Comparison of ENCODE assay signal across 9 mouse cellular contexts in genomic region chr8:125518301-125518700, GRCm38 (mm10). TPM values are rescaled to one million over a fixed set of nuclear protein-coding genes. Genes with fewer than 3 reads are reported as not detected.
DNase-seq lines count a peak whose midpoint lies in the region; ATAC-seq lines count a peak whose summit lies in the region.
"Had no signal": no experiment of that assay in that cellular context is flagged by ENCODE, and none has a peak within 500 bp of the region (broad histone marks: within the 10 kb centered on the region; RNA-seq: fewer than 3 reads in every experiment).

No protein-coding gene starts in this region.

- peaks cover 5% of the 10 kb centered on the region; the same call in 1 of the 2 replicates for H3K27me3 ChIP-seq in neural tube, embryonic 13.5 days
- no peaks in the 10 kb centered on the region for H3K27me3 ChIP-seq in heart, embryonic 10.5 days (ENCODE audit: insufficient read depth, poor library complexity, severe bottlenecking)
- H3K27me3 ChIP-seq in stomach, embryonic 15.5 days (replicated peaks): no peaks in the 10 kb centered on the region
- H3K27me3 ChIP-seq in midbrain, embryonic 11.5 days (ENCODE audit: control insufficient read depth, insufficient read depth, low read length): no peaks in the 10 kb centered on the region
- H3K27me3 ChIP-seq: limb, embryonic 13.5 days had no signal

- no peak overlapping the region for H3K9ac ChIP-seq in neural tube, embryonic 13.5 days
- no peak overlapping the region for H3K9ac ChIP-seq in stomach, embryonic 15.5 days
- H3K9ac ChIP-seq in midbrain, embryonic 11.5 days (ENCODE audit: low read length): no peak overlapping the region
- H3K9ac ChIP-seq: limb, embryonic 13.5 days had no signal

- no peak for DNase-seq in neural tube, embryonic 10.5 days (ENCODE audit: extremely low spot score, low spot score)
- peak; percentile 82 for DNase-seq in heart, embryonic 10.5 days (ENCODE audit: low spot score)
- peak; percentile 61 to 69 for DNase-seq in kidney, postnatal 36 days
- DNase-seq in urinary bladder, postnatal 36 days (ENCODE audit: low spot score in 2 of 2): no peak
- DNase-seq in midbrain, embryonic 11.5 days (ENCODE audit: low spot score, missing footprints): no peak
- DNase-seq in urinary bladder, postnatal 10 days (ENCODE audit: low spot score): no peak

- H3K27ac ChIP-seq in neural tube, embryonic 13.5 days (replicated peaks): 0 out of 2 replicates have a peak overlapping the region, but pooled peaks have one; percentile 38
- peak overlapping the region; percentile 63 for H3K27ac ChIP-seq in heart, embryonic 10.5 days
- H3K27ac ChIP-seq in stomach, embryonic 15.5 days: peak overlapping the region; percentile 6; the same call in 1 of the 2 replicates
- H3K27ac ChIP-seq in midbrain, embryonic 11.5 days (ENCODE audit: low read depth, low read length): no peak overlapping the region

- H3K4me1 ChIP-seq in neural tube, embryonic 13.5 days (replicated peaks): peaks cover 64% of the 10 kb centered on the region
- H3K4me1 ChIP-seq in heart, embryonic 10.5 days: peaks cover 95% of the 10 kb centered on the region
- peaks cover 13% of the 10 kb centered on the region; the same call in 1 of the 2 replicates for H3K4me1 ChIP-seq in stomach, embryonic 15.5 days
- peaks cover 25% of the 10 kb centered on the region for H3K4me1 ChIP-seq in midbrain, embryonic 11.5 days (ENCODE audit: control insufficient read depth, insufficient read depth, low read length)

- no peaks in the 10 kb centered on the region for H3K9me3 ChIP-seq in neural tube, embryonic 13.5 days
- no peaks in the 10 kb centered on the region for H3K9me3 ChIP-seq in heart, embryonic 10.5 days
- no peaks in the 10 kb centered on the region for H3K9me3 ChIP-seq in stomach, embryonic 15.5 days
- H3K9me3 ChIP-seq in midbrain, embryonic 11.5 days (ENCODE audit: control insufficient read depth, low read length): no peaks in the 10 kb centered on the region
- H3K9me3 ChIP-seq: limb, embryonic 13.5 days had no signal

- no peak overlapping the region for H3K4me3 ChIP-seq in neural tube, embryonic 13.5 days
- no peak overlapping the region for H3K4me3 ChIP-seq in heart, embryonic 10.5 days
- H3K4me3 ChIP-seq in stomach, embryonic 15.5 days (replicated peaks): no peak overlapping the region
- no peak overlapping the region for H3K4me3 ChIP-seq in midbrain, embryonic 11.5 days (ENCODE audit: low read depth, low read length)
- H3K4me3 ChIP-seq: limb, embryonic 13.5 days had no signal

- no peak for ATAC-seq in neural tube, embryonic 13.5 days (ENCODE audit: low read depth)
- ATAC-seq in stomach, embryonic 15.5 days (ENCODE audit: insufficient read depth, low FRiP score, low read depth): peak; percentile 51; the same call in 1 of the 2 replicates
- ATAC-seq in midbrain, embryonic 11.5 days (ENCODE audit: low FRiP score): no peak

- no peak overlapping the region for H3K4me2 ChIP-seq in neural tube, embryonic 13.5 days
- no peak overlapping the region for H3K4me2 ChIP-seq in stomach, embryonic 15.5 days
- H3K4me2 ChIP-seq in midbrain, embryonic 11.5 days: no peak overlapping the region
- H3K4me2 ChIP-seq: limb, embryonic 13.5 days had no signal

- H3K36me3 ChIP-seq in neural tube, embryonic 13.5 days: no peaks in the 10 kb centered on the region
- H3K36me3 ChIP-seq in heart, embryonic 10.5 days: peaks cover 6% of the 10 kb centered on the region; the same call in 1 of the 2 replicates
- no peaks in the 10 kb centered on the region for H3K36me3 ChIP-seq in stomach, embryonic 15.5 days
- H3K36me3 ChIP-seq in midbrain, embryonic 11.5 days (ENCODE audit: control insufficient read depth, insufficient read depth, low read length): no peaks in the 10 kb centered on the region
- H3K36me3 ChIP-seq: limb, embryonic 13.5 days had no signal

- WGBS in neural tube, embryonic 13.5 days: 87% methylated on average over 6 of the region's 6 CpGs
- 52% methylated on average over 6 of the region's 6 CpGs for WGBS in heart, embryonic 10.5 days
- WGBS in stomach, embryonic 15.5 days: 72% methylated on average over 6 of the region's 6 CpGs
- WGBS in midbrain, embryonic 11.5 days: 85% methylated on average over 6 of the region's 6 CpGs

RNA-seq across cellular contexts. Expression of gene Sipa1l2, which starts 51.3 kb away (rescaled TPM):
- 19.7 and 22.9 TPM in 2 replicates for polyA plus RNA-seq in neural tube, embryonic 13.5 days (2015; fragmentation: Nextera tagmentation; extraction: Ambion mirVana)
- polyA plus RNA-seq in heart, embryonic 10.5 days (2016; fragmentation: Nextera tagmentation; extraction: Ambion mirVana): 24.9 and 32.6 TPM in 2 replicates
- 8.3 and 9.7 TPM in 2 replicates for polyA plus RNA-seq in stomach, embryonic 15.5 days (2015; fragmentation: Nextera tagmentation; extraction: Ambion mirVana)
- 13.0 and 14.1 TPM in 2 replicates for polyA plus RNA-seq in midbrain, embryonic 11.5 days (2014; fragmentation: Nextera tagmentation; extraction: Ambion mirVana)

Comparison
In these comparisons a context has a peak if more than half of its experiments do, and no peak if none do; other contexts are left out.
1. DNase-seq: peak in heart, embryonic 10.5 days (single experiment) and kidney, postnatal 36 days (2 of 2); none in neural tube, embryonic 10.5 days (single experiment), urinary bladder, postnatal 36 days (0 of 2), midbrain, embryonic 11.5 days (single experiment) and urinary bladder, postnatal 10 days (single experiment).